Mouse (Mus musculus) CD4-positive, CD25-positive, alpha-beta regulatory T cell, adult 4 months (primary cell): Measurements from ENCODE around the gene Unk. TPM values are rescaled to one million over a fixed set of nuclear protein-coding genes. Genes with fewer than 3 reads are reported as not detected.
"Not testable (repeated sequence)": the region's sequence is repeated elsewhere in the genome, so short reads cannot be mapped to it uniquely, and the experiment has no call there.

ENCODE experiments used
- ATAC-seq: one replicate; pipeline ENCODE4 v1.8.0; 2017
- polyA plus RNA-seq, 2 experiments: library from polyadenylated mRNA; unstranded; fragments of 100-300 nt; shearing (Covaris generic); gene quantifications; one replicate each; pipeline ENCODE4 v1.2.1; 2017

Gene Unk
- polyA plus RNA-seq, 2 experiments from 2014 or later: 10.4 to 16.1 TPM

DNA sequence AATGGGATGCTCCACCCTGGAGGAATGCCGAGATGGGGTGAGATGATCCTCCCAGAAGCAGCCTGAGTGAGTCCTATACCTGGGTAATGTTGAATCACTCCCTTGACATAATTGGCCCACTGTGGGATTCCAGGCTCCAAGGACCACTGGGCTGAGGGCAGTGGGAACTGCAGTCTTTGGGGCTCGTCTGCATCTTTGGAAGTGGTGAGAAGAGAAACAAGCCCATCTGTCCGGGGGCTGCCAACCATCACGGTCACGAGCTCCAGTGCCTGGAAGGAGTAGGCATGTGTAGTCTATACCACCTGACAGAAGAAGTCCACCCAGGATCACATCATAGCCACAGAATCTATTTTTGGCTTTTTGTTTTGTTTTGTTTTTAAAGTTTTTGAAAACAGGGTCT is 19.2 kb upstream of the Unk start:
- ATAC-seq: no peak

DNA sequence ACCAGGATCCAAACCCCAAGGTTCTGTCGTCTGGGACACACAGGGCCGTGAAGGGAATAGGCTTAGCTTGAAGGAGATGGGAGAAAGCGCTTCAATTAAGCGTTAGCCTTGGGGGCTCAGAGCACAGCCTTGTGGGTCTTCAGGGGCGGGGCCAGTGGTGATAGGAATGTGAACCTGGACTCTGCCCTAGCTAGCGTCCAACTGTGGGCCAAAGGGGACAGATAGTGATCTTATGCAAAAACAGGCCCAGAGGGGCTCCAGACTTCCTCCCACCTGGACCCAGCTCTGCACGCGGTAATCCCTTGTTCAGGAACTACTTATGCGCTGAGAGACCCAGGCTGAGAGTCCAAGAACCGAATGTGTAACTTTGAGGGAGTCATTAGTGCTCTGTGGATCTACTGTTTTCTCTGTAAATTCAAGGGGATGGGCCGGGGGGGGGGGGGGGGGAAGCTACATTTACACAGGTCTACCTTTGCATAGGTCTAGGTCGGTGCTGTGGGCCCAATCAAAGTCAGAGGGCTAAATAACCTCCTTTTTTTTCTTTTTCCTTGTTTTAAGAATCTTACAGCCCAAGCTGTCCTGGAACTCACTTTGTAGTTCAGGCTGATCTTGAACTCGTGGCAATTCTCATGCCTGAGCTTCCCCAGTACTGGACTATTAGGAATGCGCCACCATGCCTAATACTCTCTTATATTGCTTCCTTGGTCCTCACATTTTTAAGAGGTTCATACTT is 18.4 kb upstream of the Unk start:
- ATAC-seq: no peak

DNA sequence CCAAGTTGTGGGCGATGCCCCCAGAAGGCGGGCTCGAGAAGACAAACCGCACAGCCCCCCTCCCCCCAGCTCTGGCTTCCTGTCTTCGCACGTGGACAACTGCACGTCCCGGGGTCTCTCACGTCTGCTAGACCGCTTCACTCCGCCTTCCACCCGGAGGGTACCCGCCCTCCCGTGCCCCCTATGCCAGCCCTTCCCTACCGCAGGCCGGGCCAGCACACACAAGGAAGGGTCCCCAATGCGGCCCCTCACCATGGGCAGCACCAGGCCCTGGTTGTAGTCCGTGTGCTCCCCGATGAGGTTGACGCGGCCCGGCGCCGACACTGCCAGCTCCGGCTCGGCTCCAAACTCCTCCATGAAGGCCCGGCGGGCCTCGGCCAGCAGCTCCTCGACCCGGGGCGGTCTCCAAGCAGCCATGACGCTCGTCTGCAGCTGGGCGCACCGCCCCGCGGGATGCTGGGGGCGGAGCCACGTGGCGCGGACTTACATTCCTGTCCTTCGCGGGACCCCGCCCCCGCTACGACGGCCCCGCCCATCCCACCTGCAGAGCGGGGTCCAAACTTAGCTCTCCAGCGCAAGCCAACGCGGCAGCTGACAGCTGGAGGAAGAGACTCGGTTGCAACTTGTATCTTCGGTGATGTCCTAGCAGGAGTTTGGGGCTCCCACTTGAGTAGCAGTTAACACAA is 17.7 kb upstream of the Unk start, which contains the start of gene Galk1:
TSS of gene Galk1 (minus strand) at position 458 of the 686 bp plus-strand sequence.
- peak; percentile 94 for ATAC-seq

DNA sequence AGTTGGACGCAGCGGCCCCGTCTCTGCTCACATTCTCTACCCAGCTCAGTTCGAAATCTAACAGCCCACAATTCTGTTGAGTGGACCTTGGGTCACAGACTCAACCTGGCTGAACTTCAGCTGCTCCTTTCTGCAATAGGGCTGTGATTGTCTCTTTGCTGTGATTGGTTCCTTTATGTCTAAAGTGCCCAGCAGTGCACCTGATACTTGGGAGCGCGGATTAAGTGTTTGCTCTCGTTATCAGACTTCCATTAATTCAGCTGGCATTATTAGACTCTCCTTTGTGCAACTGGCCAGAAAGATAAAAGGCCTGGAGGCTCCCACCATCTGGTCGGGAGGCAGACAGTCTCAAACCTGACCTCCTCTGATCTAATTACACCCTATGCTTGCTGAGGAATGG is 15.3 kb upstream of the Unk start:
- no peak for ATAC-seq

- no peak for ATAC-seq
These were observed 12.0 kb upstream of the Unk start for GRCm38 (mm10) chr11:116018106-116018505.

- not testable (repeated sequence) for ATAC-seq
These were observed 11.3 kb upstream of the Unk start for GRCm38 (mm10) chr11:116018867-116019266.

DNA sequence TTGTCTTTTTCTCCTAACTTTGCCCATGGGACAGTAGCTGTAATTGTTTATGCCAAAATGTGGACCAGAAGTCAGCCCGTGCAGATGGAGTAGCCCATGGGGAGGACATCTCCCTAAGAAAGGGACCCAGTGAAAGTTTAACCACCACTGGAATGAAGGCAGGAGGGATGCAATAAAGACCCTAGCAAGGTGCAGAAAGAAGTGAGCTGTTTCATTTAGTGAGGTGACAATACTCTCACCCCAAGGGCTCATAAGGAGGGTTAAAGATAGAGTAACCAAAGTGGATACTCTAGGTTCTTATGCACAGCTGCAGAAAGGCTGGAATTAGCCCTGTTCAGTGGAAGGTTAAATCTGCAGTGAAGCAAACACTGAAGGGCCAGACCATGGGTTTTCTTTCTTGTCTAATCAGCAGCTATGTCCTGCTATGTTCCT is 10.7 kb upstream of the Unk start:
- ATAC-seq: no peak

DNA sequence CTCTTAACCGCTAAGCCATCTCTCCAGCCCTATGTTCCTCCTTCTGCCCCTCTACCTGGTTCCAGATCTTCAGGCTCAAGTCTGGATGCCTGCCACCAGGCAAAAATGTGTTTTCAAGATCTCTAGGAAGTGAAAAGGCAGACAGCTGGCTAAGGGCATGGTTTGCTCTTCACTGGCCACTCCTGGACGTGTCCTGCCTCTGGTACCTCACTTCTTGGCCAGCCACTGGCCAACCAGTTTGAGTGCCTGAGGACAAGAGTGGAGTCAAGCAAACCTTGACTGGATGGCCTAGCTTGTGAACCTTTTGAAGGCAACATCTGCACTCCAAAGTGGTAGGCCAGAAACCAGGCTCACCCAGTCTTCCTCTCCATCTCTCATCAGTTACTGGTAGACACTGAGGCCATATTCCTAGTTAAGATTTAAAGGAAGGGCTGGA is 10.1 kb upstream of the Unk start:
- no peak for ATAC-seq

DNA sequence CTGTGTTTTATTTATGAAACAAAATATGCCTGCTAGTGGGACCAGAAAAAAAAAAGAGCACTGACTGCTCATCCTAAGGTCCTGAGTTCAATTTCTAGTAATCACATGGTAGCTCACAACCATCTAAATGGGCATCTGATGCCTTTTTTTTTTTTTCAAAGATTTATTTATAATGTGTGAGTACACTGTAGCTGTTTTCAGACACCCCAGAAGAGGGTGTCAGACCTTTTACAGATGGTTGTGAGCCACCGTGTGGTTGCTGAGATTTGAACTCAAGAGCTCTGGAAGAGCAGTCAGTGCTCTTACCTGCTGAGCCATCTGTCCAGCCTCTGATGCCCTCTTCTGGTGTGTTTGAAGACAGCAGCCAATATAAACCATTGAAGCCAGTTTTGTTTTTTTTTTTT is 9.6 kb upstream of the Unk start:
- no peak for ATAC-seq

DNA sequence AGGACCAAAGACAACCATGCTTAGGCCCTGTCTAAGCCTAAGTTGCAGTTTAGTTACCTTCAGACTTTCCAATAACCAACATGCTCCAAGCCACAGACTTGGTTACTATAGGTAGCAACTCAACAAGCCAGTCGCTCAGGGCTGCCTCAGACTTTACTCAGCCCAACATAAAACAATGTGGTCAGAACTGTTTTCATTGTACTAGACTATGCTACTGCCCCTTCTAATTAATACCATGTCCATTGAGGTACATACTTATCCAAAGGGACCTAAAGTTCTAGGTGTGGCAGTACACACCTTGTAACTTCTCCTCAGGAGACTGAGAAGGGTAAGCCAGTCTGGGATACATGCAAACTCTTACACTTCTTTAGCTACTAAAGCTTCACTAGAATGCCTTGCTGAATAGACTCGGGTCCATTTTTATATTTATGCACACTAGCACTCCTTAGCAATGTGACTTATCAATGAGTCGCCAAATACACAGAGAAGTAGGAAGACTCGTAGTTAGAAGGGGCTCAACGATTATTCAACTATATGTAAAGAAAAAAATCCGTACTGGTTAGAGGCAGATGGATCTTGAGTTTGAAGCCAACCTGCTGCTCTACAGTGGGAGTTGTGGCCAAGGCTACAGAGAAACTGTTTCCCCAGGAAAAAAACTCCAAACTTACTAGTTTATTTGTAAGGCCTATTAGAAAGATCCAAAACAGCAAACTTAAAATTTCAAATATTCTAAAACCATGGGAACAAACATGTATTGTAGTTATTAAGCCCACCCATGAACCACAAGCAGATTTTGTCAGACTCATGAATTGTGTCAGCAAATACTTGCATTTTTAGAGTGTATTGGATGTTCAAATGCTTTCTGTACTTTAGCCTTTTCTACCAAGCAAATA is 8.5 kb upstream of the Unk start:
- ATAC-seq: no peak

DNA sequence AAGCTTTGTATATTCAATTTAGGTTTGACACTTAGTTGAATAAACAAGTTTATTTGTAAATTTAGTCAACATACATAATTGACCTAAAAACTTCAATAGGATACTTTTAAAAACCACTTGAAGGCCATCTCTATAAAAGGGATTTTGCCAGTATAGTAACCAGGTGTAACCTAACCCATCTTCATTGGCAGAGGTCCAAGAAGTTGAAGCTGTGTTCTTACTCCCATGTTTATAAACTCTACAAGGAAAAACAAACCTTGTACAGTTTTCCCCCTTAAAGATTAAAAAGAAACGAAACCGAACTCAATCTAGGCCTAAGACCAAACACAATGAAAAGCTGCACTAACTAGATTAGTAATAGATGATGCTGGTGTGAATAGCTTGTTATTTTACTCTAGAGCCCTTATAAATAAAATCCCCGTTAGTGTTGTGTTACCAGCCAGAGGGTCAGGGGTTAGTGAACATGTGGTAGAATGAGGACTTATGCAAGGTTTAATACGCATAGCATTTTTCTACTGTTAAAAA is 7.8 kb upstream of the Unk start:
- ATAC-seq: no peak

DNA sequence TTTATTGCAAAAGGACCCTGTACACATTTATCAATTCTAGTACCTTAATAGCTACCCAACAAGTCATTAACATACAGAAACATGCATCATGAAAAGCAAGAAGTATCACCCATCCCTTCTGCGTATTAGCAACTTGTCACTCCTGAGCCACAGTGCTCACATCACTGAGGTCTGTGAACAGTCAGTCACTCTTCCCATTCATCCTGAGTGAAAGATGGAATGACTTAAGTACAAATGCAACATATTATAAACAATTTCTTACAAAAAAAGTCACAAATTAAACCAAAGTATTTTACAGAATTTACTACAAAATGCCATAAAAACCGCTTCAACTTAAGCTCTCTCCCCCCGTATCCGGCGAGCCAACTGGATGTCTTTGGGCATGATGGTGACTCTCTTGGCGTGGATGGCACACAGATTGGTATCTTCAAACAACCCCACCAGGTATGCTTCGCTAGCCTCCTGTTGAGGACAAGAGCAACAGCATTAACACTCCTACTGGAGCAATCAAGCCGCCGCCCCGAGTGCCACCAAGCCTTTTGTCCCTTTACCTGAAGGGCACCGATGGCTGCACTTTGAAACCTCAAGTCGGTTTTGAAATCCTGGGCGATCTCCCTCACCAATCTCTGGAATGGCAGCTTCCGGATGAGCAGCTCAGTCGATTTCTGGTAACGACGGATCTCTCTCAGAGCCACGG is 6.9 kb upstream of the Unk start:
- not testable (repeated sequence) for ATAC-seq

GRCm38 (mm10) chr11:116023771-116024355 is 6.3 kb upstream of the Unk start:
- ATAC-seq: peak; percentile 57

DNA sequence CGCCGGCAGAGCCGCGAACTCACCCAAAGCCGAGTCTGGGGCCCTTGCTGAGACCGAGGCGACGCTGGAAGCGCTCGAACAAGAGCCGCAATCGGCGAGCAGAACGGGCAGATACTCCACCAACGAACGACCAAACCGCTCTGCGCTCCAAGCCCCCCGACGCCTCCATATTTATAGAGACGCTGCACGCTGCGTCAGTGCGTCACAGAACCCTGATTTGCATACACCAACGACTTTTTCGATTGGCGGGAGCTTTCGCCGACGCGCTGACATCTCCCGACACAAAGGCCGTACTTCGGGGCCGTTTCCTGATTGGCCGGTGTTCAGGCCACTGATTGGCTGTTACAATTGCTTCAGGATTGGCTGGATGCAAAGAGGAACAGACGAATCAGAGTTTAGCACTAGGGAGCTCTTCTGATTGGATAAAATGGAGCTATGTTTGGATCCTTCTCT is 5.7 kb upstream of the Unk start:
- ATAC-seq: peak; percentile 84

- ATAC-seq: no peak
These were observed 4.9 kb upstream of the Unk start for GRCm38 (mm10) chr11:116025056-116025845.

GRCm38 (mm10) chr11:116027756-116028155 is 2.4 kb upstream of the Unk start, which contains the start of gene H3f3b:
TSS of gene H3f3b (minus strand) at chr11:116027962.
- no peak for ATAC-seq

- ATAC-seq: no peak
These were observed 1.8 kb upstream of the Unk start for GRCm38 (mm10) chr11:116028177-116028865.

- no peak for ATAC-seq
These were observed 846 bp upstream of the Unk start for GRCm38 (mm10) chr11:116029086-116029865.
